ENCODE assay signal across 8 mouse cellular contexts in the genomic region with DNA sequence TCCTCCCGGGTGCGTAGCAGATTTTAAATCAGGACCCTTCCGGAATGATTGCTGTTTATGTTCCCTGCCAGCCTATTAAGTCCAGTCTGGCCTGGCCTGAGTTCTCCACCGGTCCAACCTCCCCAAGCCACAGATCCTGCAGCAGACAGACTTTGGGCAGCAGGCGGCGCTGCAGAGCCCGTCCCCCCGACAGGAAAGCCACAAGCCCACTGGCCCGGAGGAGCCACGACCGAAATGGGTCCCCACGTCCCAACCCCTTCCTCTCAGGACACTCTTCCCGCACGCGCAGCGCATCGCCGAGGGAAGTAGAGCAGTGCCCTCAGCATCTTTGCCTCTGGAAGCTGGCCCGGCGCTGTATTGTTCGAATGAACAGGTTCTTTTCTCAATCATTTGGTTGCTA. TPM values are rescaled to one million over a fixed set of nuclear protein-coding genes. Genes with fewer than 3 reads are reported as not detected.
DNase-seq lines count a peak whose midpoint lies in the region; ATAC-seq lines count a peak whose summit lies in the region.

No protein-coding gene starts in this region.

- peak; percentile 22; the same call in 1 of the 2 replicates for ATAC-seq in embryonic facial prominence, embryonic 13.5 days (ENCODE audit: insufficient number of reproducible peaks, insufficient read depth, low FRiP score, low TSS enrichment, low read depth)
- ATAC-seq in heart, embryonic 11.5 days (replicated peaks; ENCODE audit: insufficient number of reproducible peaks, low FRiP score, low TSS enrichment): 0 out of 2 replicates have a peak, but pooled peaks have one; percentile 22
- peak; percentile 42; the same call in 1 of the 2 replicates for ATAC-seq in stomach, embryonic 15.5 days (ENCODE audit: insufficient read depth, low FRiP score, low read depth)

- H3K27me3 ChIP-seq in embryonic facial prominence, embryonic 13.5 days: peaks cover 37% of the 10 kb centered on the region
- H3K27me3 ChIP-seq in heart, embryonic 11.5 days (ENCODE audit: control insufficient read depth, insufficient read depth, low read length): 0 out of 2 replicates have a peak, but pooled peaks cover 3% of the 10 kb centered on the region
- H3K27me3 ChIP-seq in stomach, embryonic 15.5 days (replicated peaks): peaks cover 23% of the 10 kb centered on the region

- H3K9me3 ChIP-seq in embryonic facial prominence, embryonic 13.5 days: no peaks in the 10 kb centered on the region
- no peaks in the 10 kb centered on the region for H3K9me3 ChIP-seq in heart, embryonic 11.5 days (replicated peaks; ENCODE audit: control insufficient read depth, low read length)
- no peaks in the 10 kb centered on the region for H3K9me3 ChIP-seq in stomach, embryonic 15.5 days

- peaks cover 8% of the 10 kb centered on the region; the same call in 1 of the 2 replicates for H3K4me1 ChIP-seq in embryonic facial prominence, embryonic 13.5 days
- no peaks in the 10 kb centered on the region for H3K4me1 ChIP-seq in heart, embryonic 11.5 days (ENCODE audit: control insufficient read depth, insufficient read depth, low read length)
- peaks cover 8% of the 10 kb centered on the region; the same call in 1 of the 2 replicates for H3K4me1 ChIP-seq in stomach, embryonic 15.5 days

- H3K27ac ChIP-seq in embryonic facial prominence, embryonic 13.5 days: no peak overlapping the region
- no peak overlapping the region for H3K27ac ChIP-seq in heart, embryonic 11.5 days (ENCODE audit: low read depth, low read length)
- H3K27ac ChIP-seq in stomach, embryonic 15.5 days: no peak overlapping the region

- H3K4me2 ChIP-seq in embryonic facial prominence, embryonic 13.5 days: peak overlapping the region; percentile 88
- peak overlapping the region; percentile 84 for H3K4me2 ChIP-seq in heart, embryonic 11.5 days
- H3K4me2 ChIP-seq in stomach, embryonic 15.5 days: peak overlapping the region; percentile 89

- H3K9ac ChIP-seq in embryonic facial prominence, embryonic 13.5 days: 0 out of 2 replicates have a peak overlapping the region, but pooled peaks have one; percentile 77
- peak overlapping the region; percentile 78; the same call in 1 of the 2 replicates for H3K9ac ChIP-seq in heart, embryonic 11.5 days (ENCODE audit: low read depth, low read length)
- no peak overlapping the region for H3K9ac ChIP-seq in stomach, embryonic 15.5 days

- peak overlapping the region; percentile 69 for H3K4me3 ChIP-seq in embryonic facial prominence, embryonic 13.5 days
- peak overlapping the region; percentile 78 for H3K4me3 ChIP-seq in heart, embryonic 11.5 days (ENCODE audit: low read depth, low read length)
- peak overlapping the region; percentile 55 for H3K4me3 ChIP-seq in stomach, embryonic 15.5 days (replicated peaks)

- 4% methylated on average over 21 of the region's 21 CpGs for WGBS in embryonic facial prominence, embryonic 13.5 days
- 3% methylated on average over 21 of the region's 21 CpGs for WGBS in heart, embryonic 11.5 days (ENCODE audit: insufficient replicate concordance)
- 4% methylated on average over 21 of the region's 21 CpGs for WGBS in stomach, embryonic 15.5 days

- no peaks in the 10 kb centered on the region for H3K36me3 ChIP-seq in embryonic facial prominence, embryonic 13.5 days
- H3K36me3 ChIP-seq in heart, embryonic 11.5 days (ENCODE audit: control insufficient read depth, insufficient read depth, low read length): no peaks in the 10 kb centered on the region
- H3K36me3 ChIP-seq in stomach, embryonic 15.5 days: no peaks in the 10 kb centered on the region

- DNase-seq in urinary bladder, postnatal 14 days (ENCODE audit: low spot score): peak; percentile 55
- no peak for DNase-seq in urinary bladder, postnatal 10 days (ENCODE audit: low spot score)
- DNase-seq in kidney, adult 9 months: peak; percentile 64
- DNase-seq in liver: peak; percentile 67
- DNase-seq in neural tube, embryonic 10.5 days (ENCODE audit: extremely low spot score, low spot score): peak; percentile 87

RNA-seq across cellular contexts. Expression of a gene that starts 1.1 kb away (rescaled TPM):
- polyA plus RNA-seq in embryonic facial prominence, embryonic 13.5 days (2015; fragmentation: Nextera tagmentation; extraction: Ambion mirVana): 3.6 and 6.5 TPM in 2 replicates
- 2.5 and 3.5 TPM in 2 replicates for polyA plus RNA-seq in heart, embryonic 11.5 days (2014; fragmentation: Nextera tagmentation; extraction: Ambion mirVana)
- polyA plus RNA-seq in stomach, embryonic 15.5 days (2015; fragmentation: Nextera tagmentation; extraction: Ambion mirVana): 2.9 and 5.1 TPM in 2 replicates
